Mouse (Mus musculus): ENCODE measurements around the gene Fbln5.

Fbln5 gene

DNA sequence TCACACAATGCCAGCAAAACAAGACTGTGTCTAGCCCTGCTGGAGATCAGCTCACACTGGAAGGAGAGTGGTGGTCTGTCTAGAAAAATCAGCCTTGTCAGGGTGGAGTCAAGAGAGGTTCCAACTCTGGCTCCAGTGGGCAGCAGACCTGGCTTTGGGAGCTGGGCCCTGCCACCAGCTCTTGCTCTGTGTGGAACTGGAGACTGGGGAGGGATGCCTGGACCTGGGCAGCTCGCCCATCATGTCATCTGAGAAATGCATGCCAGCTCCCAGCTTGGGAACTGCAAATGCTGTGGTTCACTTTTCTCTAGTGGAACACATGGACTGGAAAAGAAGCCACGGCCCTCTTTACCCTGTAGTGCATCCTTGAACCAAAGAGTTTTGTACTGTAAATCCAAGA lies 8.3 kb downstream of the Fbln5 start:
- no peak for DNase-seq (ENCODE audit: low spot score in 2 of 2)

DNA sequence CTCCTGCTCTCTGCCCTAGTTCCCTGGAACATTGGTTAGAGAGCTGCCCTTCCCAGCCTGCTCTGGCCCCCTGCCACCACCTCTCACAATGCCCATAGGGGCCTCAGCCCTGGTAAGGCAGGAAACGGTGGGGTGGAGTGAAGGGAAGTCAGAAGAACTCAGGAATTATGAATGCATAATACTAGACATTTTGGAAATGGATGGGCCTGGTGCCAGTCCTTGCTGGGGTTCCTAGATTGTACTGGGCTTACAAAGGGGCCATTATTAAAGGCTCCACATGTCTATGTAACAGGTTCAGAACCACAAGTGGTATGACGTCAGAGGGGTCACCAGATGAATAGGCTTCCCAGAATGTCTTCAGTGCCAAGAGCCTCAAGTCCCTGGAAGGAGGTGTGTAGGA lies 11.5 kb downstream of the Fbln5 start:
- no peak for DNase-seq (ENCODE audit: low spot score in 2 of 2)

DNA sequence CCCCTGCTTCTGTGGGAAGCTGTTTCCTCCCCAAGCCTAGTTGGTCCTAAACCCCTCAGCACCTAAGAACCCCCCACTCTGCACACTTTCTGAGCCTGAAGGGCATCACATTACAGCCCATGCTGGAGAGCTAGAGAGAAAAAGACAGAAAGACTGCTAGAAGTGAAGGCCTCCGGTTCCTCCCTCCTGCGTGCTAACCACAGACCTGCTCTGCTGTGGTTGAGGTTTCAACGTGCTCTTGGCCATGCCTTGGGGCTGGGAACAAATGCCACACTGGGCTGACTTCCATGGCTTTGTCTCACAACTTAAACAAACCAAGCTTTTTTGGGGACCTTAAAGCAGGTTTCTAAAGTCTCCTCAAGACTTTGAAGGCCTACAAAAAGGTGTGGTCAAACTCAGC lies 16.4 kb downstream of the Fbln5 start:
- no peak for DNase-seq (ENCODE audit: low spot score in 2 of 2)

GRCm38 (mm10) chr12:101801744-101802143 lies 17.1 kb downstream of the Fbln5 start:
- no peak for DNase-seq (ENCODE audit: low spot score in 2 of 2)

GRCm38 (mm10) chr12:101801051-101801450 lies 17.8 kb downstream of the Fbln5 start:
- no peak for DNase-seq (ENCODE audit: low spot score in 2 of 2)

- no peak for DNase-seq (ENCODE audit: low spot score in 2 of 2)
Measured at GRCm38 (mm10) chr12:101798189-101798922, 20.5 kb downstream of the Fbln5 start.

GRCm38 (mm10) chr12:101794458-101794857 lies 24.4 kb downstream of the Fbln5 start:
- no peak for DNase-seq (ENCODE audit: low spot score in 2 of 2)

DNA sequence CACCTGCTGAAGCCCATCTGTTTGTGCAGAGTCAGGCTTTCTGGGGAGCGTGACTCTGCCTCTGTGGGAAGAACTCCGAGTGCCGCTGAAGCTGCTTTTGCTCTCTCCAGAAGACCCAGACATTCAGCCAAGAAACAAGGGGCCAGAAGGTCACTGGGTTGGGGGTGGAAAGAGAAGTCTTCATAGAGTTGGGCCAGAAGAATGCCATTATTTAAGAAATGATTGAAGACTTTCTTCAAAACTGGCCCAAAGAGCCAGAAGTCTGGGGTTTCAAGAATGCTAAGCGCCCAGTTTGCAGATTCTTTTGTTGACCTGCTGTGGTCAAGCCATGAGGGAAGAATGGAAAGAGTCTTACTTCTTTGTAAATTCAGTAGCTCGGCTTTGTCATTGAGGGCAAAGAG lies 25.6 kb downstream of the Fbln5 start:
- no peak for DNase-seq (ENCODE audit: low spot score in 2 of 2)

DNA sequence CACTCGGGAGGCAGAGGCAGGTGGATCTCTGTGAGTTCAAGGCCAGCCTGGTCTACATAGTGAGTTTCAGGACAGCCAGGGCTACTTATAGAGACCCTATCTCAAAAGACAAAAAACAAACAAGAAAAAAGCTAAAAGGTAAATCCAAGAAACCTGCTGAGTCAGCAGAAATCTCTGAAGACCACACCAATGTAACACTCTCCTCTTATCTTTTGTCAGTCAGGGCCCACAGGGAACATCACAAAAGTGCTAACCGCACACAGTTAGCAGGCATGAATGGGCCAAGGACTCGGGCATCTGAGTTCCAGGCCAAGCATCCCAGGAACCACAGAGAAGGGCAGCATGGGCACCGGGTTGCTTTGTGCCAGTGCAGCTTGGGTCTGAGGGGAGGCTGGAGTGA lies 26.2 kb downstream of the Fbln5 start:
- DNase-seq (ENCODE audit: low spot score in 2 of 2), result no peak

- no peak for DNase-seq (ENCODE audit: low spot score in 2 of 2)
Measured at GRCm38 (mm10) chr12:101789767-101790166, 29.1 kb downstream of the Fbln5 start.

DNA sequence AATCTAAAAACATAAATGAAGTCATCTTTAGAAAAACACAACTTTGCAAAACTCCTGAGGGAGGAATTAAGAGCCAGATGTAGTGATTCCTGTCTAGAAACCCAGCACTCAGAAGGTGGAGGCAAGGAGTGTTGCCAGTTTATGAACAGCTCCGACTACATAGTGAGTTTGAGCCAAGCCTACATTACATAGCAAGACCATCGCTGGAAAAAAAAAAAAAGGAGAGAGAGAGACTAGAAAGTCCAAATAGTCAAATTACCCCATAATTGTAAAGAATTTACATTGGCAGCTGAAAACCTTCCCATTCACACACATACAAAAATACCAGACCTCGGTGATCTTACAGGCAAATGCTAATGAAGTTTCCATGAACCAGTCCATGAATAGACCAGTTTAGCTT lies 29.6 kb downstream of the Fbln5 start:
- DNase-seq (ENCODE audit: low spot score in 2 of 2), result no peak

- DNase-seq (ENCODE audit: low spot score in 2 of 2), result no peak
Measured at GRCm38 (mm10) chr12:101782787-101783186, 36.1 kb downstream of the Fbln5 start.

GRCm38 (mm10) chr12:101780915-101781314 lies 37.9 kb downstream of the Fbln5 start:
- no peak for DNase-seq (ENCODE audit: low spot score in 2 of 2)

DNA sequence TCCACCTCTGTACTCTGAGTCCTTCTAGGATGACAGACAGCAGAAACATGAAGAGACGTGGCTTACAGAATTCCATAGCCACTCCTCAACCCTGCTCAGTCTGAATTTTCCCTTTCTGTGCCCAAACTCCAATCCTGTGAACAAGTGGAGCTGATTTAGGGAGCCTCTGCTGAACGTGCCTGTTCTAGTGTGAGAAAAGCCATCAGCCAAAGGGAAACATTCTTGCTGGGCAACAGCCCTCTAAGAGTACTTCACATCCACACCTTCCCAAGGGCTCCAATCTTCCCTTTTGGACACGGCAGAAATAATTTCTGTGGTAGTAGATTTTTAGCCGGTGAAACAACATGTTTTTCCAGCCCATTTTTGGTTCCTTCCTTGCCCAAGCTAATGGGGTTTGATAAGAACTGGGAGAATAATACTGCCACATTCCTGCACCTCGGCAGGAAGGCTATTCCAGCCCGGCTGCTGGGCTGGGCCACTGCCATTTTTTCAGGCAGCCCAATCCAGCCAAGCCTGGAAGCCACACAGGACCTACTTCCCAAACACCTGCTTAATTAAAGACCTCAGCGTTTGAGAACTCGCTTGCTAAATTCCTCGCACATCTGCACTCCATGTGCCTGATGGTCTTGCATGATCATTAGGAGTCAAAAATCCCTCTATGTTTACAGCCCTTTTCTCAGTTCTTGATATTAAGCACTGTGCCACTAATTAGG lies 41.1 kb downstream of the Fbln5 start:
- no peak for DNase-seq (ENCODE audit: low spot score in 2 of 2)

- DNase-seq (ENCODE audit: low spot score in 2 of 2), result no peak
Measured at GRCm38 (mm10) chr12:101776383-101776782, 42.5 kb downstream of the Fbln5 start.

DNA sequence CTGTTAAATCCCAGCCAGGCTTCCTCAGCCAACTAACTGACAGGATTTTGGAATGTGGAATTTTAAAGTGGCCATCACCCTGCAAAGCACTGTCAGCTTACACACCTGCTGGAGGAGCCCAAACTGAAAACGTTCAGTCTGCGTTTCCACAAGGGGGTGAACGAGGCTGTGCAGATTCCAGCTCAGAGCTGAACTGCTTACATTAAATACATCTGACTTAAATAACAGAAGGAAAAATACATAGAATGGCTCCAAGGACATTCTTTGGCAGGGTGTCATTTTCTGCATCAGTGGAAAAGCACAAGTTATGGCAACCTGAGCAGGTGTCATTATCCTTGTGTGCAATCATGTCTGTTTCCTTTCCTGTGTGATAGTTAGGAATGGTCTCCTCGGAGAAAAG lies 44.7 kb downstream of the Fbln5 start:
- DNase-seq (ENCODE audit: low spot score in 2 of 2), result no peak

- no peak for DNase-seq (ENCODE audit: low spot score in 2 of 2)
Measured at GRCm38 (mm10) chr12:101772962-101773361, 45.9 kb downstream of the Fbln5 start.

DNA sequence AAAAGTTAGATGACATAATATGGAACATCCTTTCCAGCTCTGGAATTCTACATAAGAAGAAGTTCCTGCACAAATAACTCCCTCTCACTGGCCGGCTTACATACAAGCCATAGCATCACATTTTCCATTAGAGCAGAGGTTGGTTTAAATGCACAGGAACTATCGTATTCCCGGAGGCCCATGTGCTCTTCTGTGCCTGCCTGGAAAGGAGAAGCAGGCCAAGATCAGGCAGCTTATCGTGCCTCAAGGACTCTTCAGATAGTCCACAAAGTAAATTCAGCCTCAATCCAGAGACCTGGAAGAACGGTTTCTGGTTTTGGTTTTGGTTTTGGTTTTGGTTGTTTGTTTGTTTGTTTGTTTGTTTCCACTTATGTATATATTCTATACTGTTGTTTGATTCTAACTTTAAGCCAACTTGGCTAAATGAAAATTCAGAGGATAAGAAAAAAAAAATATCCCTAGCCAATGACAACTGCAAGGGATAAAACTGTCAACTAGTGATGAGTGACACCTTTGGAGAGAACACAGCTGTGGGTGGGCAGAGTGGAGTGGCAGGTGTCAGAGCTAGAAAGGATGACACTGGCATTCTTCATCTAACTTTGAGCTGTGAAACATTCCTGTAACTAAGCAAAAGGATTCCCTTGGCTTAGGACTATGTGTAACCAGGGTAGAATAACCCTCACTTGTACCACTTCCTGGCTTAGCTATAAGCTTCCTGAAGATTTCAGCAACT lies 48.4 kb downstream of the Fbln5 start:
- no peak for DNase-seq (ENCODE audit: low spot score in 2 of 2)

GRCm38 (mm10) chr12:101767306-101768053 lies 51.4 kb downstream of the Fbln5 start:
- DNase-seq (ENCODE audit: low spot score in 2 of 2), result no peak

GRCm38 (mm10) chr12:101766228-101766852 lies 52.5 kb downstream of the Fbln5 start:
- DNase-seq (ENCODE audit: low spot score in 2 of 2), result no peak

DNA sequence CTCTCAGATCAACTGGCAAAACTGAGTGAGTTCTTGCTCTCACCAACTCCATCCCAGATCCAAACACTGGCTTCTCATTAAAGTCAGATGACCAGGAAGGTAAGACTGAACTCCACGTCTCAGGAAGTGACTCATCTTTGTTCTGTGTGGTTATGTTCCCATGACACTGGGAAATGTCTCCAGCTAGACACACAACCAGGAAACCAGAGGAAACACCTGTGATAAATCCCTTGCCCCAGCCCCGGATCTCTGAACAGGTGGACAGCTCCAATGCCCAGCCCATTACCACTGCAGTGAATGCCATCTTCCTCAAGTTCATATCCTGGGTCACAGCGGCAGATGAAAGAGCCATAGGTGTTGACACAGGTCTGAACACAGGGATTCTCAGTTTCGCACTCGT lies 54.0 kb downstream of the Fbln5 start:
- no peak for DNase-seq (ENCODE audit: low spot score in 2 of 2)

- DNase-seq (ENCODE audit: low spot score in 2 of 2), result no peak
Measured at GRCm38 (mm10) chr12:101763065-101763464, 55.8 kb downstream of the Fbln5 start.

All from spleen, postnatal 4 days (tissue).